In the genomic region with DNA sequence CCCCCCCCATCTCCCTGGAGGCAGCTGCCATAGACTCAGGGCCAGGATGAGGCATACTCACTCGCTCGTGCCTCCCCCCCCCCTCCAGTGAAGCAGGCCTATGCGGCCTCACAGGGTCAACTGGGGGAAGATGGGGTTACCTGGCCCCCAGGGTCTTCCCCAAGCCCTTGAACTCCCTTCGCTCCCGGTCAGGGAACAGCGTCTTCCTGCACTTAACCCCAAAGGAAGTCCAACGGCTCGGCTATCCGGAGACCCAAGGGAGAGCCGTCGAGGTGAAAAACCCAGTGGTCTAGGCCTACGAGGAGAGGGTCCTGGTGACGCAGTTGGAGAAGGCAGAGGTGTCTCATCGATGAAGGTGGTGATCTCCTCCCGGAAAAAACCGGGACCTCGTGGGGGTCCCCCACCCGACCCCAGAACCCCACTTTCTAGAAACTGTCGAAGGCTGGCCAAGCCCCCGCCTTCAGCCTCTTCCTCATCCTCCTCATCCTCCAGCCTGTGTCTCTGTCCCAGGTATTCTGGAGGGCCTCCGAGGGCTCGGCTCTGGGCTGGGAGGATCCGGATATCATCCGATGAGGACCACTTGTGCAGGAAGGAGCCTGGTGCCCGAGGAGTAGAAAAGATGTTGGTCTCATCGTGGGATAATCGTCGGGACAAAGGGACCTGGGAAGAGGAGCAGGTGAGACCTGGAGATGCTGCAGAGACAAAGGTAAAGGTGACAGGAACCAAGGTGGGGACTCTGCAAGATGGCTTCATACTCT, we compare ENCODE assay signal across 9 mouse cellular contexts. TPM values are rescaled to one million over a fixed set of nuclear protein-coding genes. Genes with fewer than 3 reads are reported as not detected.
A peak's percentile ranks its signal among the peaks of the same experiment; 100 is the strongest.
DNase-seq lines count a peak whose midpoint lies in the region; ATAC-seq lines count a peak whose summit lies in the region.
"Had no signal": no experiment of that assay in that cellular context is flagged by ENCODE, and none has a peak within 500 bp of the region (broad histone marks: within the 10 kb centered on the region; RNA-seq: fewer than 3 reads in every experiment).

No protein-coding gene starts in this region.

- H3K36me3 ChIP-seq in hindbrain, embryonic 13.5 days, result peaks cover 12% of the 10 kb centered on the region
- no peaks in the 10 kb centered on the region for H3K36me3 ChIP-seq in midbrain, embryonic 15.5 days (replicated peaks)

- H3K9me3 ChIP-seq in hindbrain, embryonic 13.5 days, result no peaks in the 10 kb centered on the region
- H3K9me3 ChIP-seq in midbrain, embryonic 15.5 days, result no peaks in the 10 kb centered on the region

- ATAC-seq in hindbrain, embryonic 13.5 days (ENCODE audit: low FRiP score), result no peak
- no peak for ATAC-seq in midbrain, embryonic 15.5 days (replicated peaks)

- H3K4me1 ChIP-seq in hindbrain, embryonic 13.5 days (replicated peaks), result peaks cover 80% of the 10 kb centered on the region
- peaks cover 69% of the 10 kb centered on the region for H3K4me1 ChIP-seq in midbrain, embryonic 15.5 days

- peak; percentile 54 for DNase-seq in cerebellum, adult 9-10 months
- no peak for DNase-seq in cerebellum, adult 8-10 months
- DNase-seq in kidney, postnatal 10 days, result peak; percentile 14
- no peak for DNase-seq in kidney, postnatal 25 days
- DNase-seq in embryo, embryonic 9.5 days (ENCODE audit: extremely low spot score), result no peak
- no peak for DNase-seq in ovary, postnatal 10 days (ENCODE audit: low spot score)
- DNase-seq: right cerebral cortex, adult 18-20 months had no signal

- no peak overlapping the region for H3K4me3 ChIP-seq in hindbrain, embryonic 13.5 days
- no peak overlapping the region for H3K4me3 ChIP-seq in midbrain, embryonic 15.5 days

- no peaks in the 10 kb centered on the region; the same call in 1 of the 2 replicates for H3K27me3 ChIP-seq in hindbrain, embryonic 13.5 days
- no peaks in the 10 kb centered on the region for H3K27me3 ChIP-seq in midbrain, embryonic 15.5 days (replicated peaks)

- H3K9ac ChIP-seq in hindbrain, embryonic 13.5 days, result peak overlapping the region; percentile 89
- H3K9ac ChIP-seq in midbrain, embryonic 15.5 days, result no peak overlapping the region

- 79% methylated on average over 28 of the region's 28 CpGs for WGBS in hindbrain, embryonic 13.5 days
- WGBS in midbrain, embryonic 15.5 days, result 81% methylated on average over 27 of the region's 28 CpGs

- H3K27ac ChIP-seq in hindbrain, embryonic 13.5 days, result peak overlapping the region; percentile 99
- H3K27ac ChIP-seq in midbrain, embryonic 15.5 days, result 0 out of 2 replicates have a peak overlapping the region, but pooled peaks have one; percentile 99

- H3K4me2 ChIP-seq in hindbrain, embryonic 13.5 days, result peak overlapping the region; percentile 77; the same call in 1 of the 2 replicates
- H3K4me2 ChIP-seq in midbrain, embryonic 15.5 days, result peak overlapping the region; percentile 87

RNA-seq across cellular contexts. Expression of gene P3h3, which starts 1.2 kb away (rescaled TPM):
- 16.4 and 19.1 TPM in 2 replicates for polyA plus RNA-seq in hindbrain, embryonic 13.5 days (2015; fragmentation: Nextera tagmentation; extraction: Ambion mirVana)
- polyA plus RNA-seq in midbrain, embryonic 15.5 days (2015; fragmentation: Nextera tagmentation; extraction: Ambion mirVana), result 16.1 and 18.1 TPM in 2 replicates

RNA-seq across cellular contexts. Expression of gene Gpr162, which starts 5.0 kb away (rescaled TPM):
- 21.3 and 22.5 TPM in 2 replicates for polyA plus RNA-seq in hindbrain, embryonic 13.5 days (2015; fragmentation: Nextera tagmentation; extraction: Ambion mirVana)
- polyA plus RNA-seq in midbrain, embryonic 15.5 days (2015; fragmentation: Nextera tagmentation; extraction: Ambion mirVana), result 41.0 and 42.0 TPM in 2 replicates

RNA-seq across cellular contexts. Expression of gene Gnb3, which starts 18.7 kb away (rescaled TPM):
- polyA plus RNA-seq in hindbrain, embryonic 13.5 days (2015; fragmentation: Nextera tagmentation; extraction: Ambion mirVana), result 0.78 and 1.3 TPM in 2 replicates
- 2.6 and 2.8 TPM in 2 replicates for polyA plus RNA-seq in midbrain, embryonic 15.5 days (2015; fragmentation: Nextera tagmentation; extraction: Ambion mirVana)

RNA-seq across cellular contexts. Expression of gene Cd4, which starts 29.3 kb away (rescaled TPM):
- polyA plus RNA-seq in hindbrain, embryonic 13.5 days (2015; fragmentation: Nextera tagmentation; extraction: Ambion mirVana), result 0.14 and 0.19 TPM in 2 replicates
- 0.21 and 0.33 TPM in 2 replicates for polyA plus RNA-seq in midbrain, embryonic 15.5 days (2015; fragmentation: Nextera tagmentation; extraction: Ambion mirVana)

RNA-seq across cellular contexts. Expression of gene Cdca3, which starts 29.4 kb away (rescaled TPM):
- polyA plus RNA-seq in hindbrain, embryonic 13.5 days (2015; fragmentation: Nextera tagmentation; extraction: Ambion mirVana), result 42.6 and 51.2 TPM in 2 replicates
- 23.2 and 32.9 TPM in 2 replicates for polyA plus RNA-seq in midbrain, embryonic 15.5 days (2015; fragmentation: Nextera tagmentation; extraction: Ambion mirVana)

Comparison
In these comparisons a context has a peak if more than half of its experiments do, and no peak if none do; other contexts are left out.
1. DNase-seq: peak in cerebellum, adult 9-10 months (single experiment) and kidney, postnatal 10 days (single experiment); none in cerebellum, adult 8-10 months (single experiment), kidney, postnatal 25 days (0 of 2), embryo, embryonic 9.5 days (single experiment) and ovary, postnatal 10 days (single experiment).